Mouse (Mus musculus) left cerebral cortex, adult 2 months (tissue): ENCODE data around the gene Nrxn3. TPM values are rescaled to one million over a fixed set of nuclear protein-coding genes. Genes with fewer than 3 reads are reported as not detected.

ENCODE experiments used
- DNase-seq, 2 experiments: peaks; one replicate each; pipeline ENCODE4 v3.0.0; 2021 to 2022; ENCODE audit warnings: low spot score in 2 of 2, mixed read lengths in 1 of 2; ENCODE audit errors: extremely low spot score in 1 of 2
- H3K27ac ChIP-seq: fragments of 200-600 bp; 2 replicates; pipeline ENCODE4 v1.8.1; 2022
- H3K4me3 ChIP-seq: fragments of 200-600 bp; 2 replicates; pipeline ENCODE4 v1.8.1; 2022
- CTCF ChIP-seq: fragments of 200-600 bp; IDR thresholded peaks from 2 replicates; pipeline ENCODE4 v1.8.1; 2022; ENCODE audit warnings: antibody characterized with exemption, mild to moderate bottlenecking, moderate library complexity
- intact Hi-C: fragments of 180-260 bp; cut with DNase I; formaldehyde crosslinking; loops from one replicate; pipeline ENCODE4 v1.15.1; 2025
- total RNA-seq, 2 experiments: library from RNA; stranded (reverse); gene quantifications; 2 replicates each; pipeline ENCODE4 v1.2.3; 2021

Gene Nrxn3
- total RNA-seq, 2 experiments from 2014 or later = 250 to 274 TPM

DNA sequence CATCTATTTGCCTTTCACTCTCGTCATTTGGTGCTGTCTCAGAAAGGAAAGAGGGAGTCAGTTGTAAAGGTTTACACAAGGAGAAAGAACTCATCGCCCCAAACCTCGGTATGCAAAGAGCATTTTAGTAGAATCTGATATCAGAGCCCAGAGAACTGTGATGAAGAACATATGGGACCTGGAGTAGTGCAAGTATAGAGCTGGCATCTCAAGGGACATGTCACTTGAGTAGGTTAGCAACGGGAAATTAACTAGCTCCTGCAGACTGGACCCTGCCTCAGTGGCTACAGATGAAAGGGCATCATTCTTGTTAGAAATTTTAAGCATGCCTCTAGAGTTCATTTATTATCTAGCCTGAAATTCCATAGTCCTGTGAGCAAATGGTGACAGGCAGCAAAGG lies 1099.5 kb downstream of the Nrxn3 start:
- DNase-seq = no peak
- TF ChIP-seq CTCF = no peak
- no peak overlapping the region for H3K27ac ChIP-seq
- intact Hi-C loops = no loop called here
- no peak overlapping the region for H3K4me3 ChIP-seq

DNA sequence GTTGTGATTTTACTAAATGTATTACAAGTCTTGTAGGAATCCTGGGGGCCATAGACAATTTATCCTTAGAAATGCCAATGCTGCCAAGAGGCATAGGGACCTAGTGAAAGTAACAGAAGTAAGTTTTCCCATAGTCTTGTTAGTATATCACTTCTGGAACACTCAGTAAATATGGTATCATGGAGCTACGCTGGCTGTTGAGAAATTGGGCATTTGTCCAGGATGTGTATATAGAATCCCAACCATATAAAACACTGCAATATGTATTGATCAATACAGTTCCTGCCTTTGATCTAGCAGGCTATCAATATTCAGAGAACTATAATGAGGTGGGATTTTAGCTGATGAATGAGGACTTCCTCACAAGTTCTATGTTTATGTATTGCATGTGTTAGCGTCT lies 1107.3 kb downstream of the Nrxn3 start:
- TF ChIP-seq CTCF = no peak
- H3K4me3 ChIP-seq = no peak overlapping the region
- no peak for DNase-seq
- intact Hi-C loops = no loop called here
- no peak overlapping the region for H3K27ac ChIP-seq

GRCm38 (mm10) chr12:89830350-89830749 lies 1107.7 kb downstream of the Nrxn3 start:
- no peak for DNase-seq
- TF ChIP-seq CTCF = no peak
- H3K27ac ChIP-seq = no peak overlapping the region
- H3K4me3 ChIP-seq = no peak overlapping the region
- intact Hi-C loops = no loop called here

DNA sequence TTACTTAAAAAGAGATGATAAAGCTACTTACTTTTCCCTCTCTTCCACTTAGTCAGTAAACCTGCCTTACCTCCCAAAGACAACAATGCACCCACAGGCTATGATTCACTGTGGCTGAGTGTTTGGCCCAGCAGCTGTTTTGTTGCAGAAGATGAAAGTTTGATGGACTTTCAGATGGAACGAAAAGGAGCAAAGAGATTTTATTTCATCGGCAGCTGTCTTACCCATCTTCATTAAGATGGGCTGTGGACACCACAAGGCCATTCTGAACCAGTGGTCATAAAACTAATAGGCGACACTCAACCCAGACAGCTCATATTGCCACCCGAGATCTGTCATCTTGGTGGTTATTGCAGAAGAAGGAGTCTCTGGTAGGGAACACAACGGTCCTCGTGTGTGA lies 1108.6 kb downstream of the Nrxn3 start:
- intact Hi-C loops = no loop called here
- no peak for TF ChIP-seq CTCF
- no peak overlapping the region for H3K27ac ChIP-seq
- H3K4me3 ChIP-seq = no peak overlapping the region
- DNase-seq = no peak

DNA sequence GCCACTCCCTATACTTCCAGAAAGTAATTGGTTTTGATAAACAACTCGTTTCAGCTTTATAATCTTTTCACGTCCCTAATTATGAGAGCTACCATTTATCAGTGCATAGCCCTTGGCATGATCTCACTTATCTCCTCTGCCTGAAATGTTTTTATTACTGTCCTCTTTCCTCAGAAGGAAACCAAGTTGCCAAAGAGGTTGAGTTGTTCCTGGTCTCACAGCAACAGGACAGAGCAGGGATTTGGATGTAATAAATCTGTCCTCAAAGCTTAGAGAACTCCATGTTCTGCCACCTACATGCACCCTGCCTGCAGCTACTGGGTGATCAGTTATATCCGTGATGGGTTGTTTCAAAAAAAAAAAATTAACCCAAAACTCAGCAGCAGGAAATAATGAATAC lies 1113.6 kb downstream of the Nrxn3 start:
- DNase-seq = no peak
- TF ChIP-seq CTCF = no peak
- Histone ChIP-seq H3K27ac (no peak overlapping the region), H3K4me3 (no peak overlapping the region)
- intact Hi-C loops = no loop called here

- TF ChIP-seq CTCF = no peak
- Histone ChIP-seq H3K27ac (no peak overlapping the region), H3K4me3 (no peak overlapping the region)
- intact Hi-C loops = no loop called here
- no peak for DNase-seq
Measured at GRCm38 (mm10) chr12:89842861-89843260, 1120.2 kb downstream of the Nrxn3 start.

DNA sequence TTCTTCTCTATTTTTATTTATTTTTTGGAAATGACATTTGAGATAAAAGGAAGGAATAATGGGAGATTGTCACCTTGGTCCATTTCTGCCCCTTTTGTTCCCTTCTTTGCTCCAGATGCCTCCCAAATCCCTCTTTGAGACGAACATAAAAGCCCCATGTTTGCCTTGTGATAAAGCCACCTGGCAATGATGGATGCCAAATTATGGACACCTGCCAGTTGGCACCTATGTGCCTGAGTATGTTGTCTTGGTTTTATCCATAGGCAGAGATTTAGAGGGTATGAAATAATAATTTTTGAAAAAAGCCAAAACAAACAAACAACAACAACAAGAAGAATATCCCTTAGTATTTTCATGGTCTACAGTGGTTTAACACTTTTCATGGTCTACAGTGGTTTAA lies 1125.4 kb downstream of the Nrxn3 start:
- intact Hi-C loops = no loop called here
- DNase-seq = no peak
- no peak for TF ChIP-seq CTCF
- no peak overlapping the region for H3K27ac ChIP-seq
- H3K4me3 ChIP-seq = no peak overlapping the region

- no peak for DNase-seq
- no peak for TF ChIP-seq CTCF
- no peak overlapping the region for H3K4me3 ChIP-seq
- intact Hi-C loops = no loop called here
- no peak overlapping the region for H3K27ac ChIP-seq
Measured at GRCm38 (mm10) chr12:89854355-89854754, 1131.7 kb downstream of the Nrxn3 start.

- H3K4me3 ChIP-seq = no peak overlapping the region
- DNase-seq = no peak
- no peak for TF ChIP-seq CTCF
- no peak overlapping the region for H3K27ac ChIP-seq
- intact Hi-C loops = no loop called here
Measured at GRCm38 (mm10) chr12:89867124-89867523, 1144.4 kb downstream of the Nrxn3 start.

DNA sequence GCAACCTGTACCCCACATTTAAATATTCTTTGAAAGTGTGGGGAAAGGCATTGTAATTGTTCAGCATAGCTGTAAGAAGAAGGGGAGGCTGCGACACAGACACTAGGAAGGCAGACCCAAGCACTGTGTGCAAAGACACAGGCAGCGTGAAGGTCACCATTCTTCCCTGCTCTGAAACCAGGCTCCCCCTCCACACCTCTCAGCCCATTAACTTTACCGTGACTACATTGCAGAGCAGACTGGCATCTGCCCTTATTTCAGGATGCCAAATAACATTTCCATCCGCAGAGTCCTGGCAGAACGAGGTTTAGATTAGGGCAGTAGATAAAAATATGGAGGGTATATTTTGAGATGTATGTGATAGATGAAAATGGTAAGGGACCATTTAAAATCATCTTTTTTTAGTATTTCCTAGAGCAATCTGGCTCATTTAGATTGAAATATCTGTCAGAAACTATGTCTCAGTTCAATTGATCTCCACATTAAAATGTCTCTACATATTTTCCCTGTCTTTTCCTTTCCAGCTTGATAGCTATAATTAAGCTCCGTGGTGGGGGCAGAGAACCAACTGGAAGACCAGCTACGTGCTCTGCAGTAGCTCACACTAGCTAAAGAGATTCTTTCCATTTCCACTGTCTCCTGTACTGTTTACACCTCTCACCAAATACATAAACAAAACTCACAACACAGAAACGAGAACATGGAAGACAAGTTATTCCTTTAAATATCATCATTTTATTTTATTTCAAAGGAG lies 1160.1 kb downstream of the Nrxn3 start:
- H3K27ac ChIP-seq = no peak overlapping the region
- intact Hi-C loops = no loop called here
- no peak for TF ChIP-seq CTCF
- DNase-seq = no peak
- H3K4me3 ChIP-seq = no peak overlapping the region

DNA sequence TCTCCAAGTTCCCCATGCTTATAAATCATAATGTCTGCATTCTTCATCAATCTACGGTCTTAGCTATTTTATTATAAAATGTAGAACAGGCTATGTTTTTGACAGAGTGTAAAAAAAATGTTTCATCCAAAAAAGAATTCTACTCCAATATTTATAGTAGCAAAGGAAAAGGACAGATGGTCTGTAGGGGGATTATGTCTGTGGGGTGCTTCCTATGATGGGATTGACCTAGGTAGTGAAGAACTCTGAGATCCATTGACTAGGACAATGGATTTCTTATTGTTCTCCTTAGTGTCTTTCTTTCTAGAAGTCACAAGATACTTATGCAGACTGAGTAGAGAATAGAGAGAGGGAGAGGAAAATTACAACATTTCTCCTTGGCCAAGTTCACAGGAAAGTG lies 1161.9 kb downstream of the Nrxn3 start:
- DNase-seq = no peak
- no peak for TF ChIP-seq CTCF
- no peak overlapping the region for H3K4me3 ChIP-seq
- intact Hi-C loops = no loop called here
- no peak overlapping the region for H3K27ac ChIP-seq

DNA sequence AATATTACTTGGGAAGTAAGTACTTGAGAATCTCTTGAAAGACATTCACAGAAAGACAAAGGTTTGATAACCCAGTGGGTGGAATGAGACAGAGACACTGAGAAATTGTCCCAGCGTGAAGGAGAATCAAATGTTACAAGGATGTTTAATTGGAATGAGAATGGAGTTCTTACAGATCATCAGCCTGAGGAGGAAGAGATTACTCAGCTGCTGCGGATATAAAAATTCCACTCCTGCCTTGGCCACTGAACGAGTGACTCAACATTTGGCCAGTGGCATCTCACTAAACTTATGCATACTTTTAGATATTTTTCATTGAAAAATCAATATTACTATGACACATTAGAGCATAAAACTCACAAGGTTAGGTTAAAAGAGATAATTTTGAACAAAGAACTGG lies 1166.0 kb downstream of the Nrxn3 start:
- DNase-seq = no peak
- intact Hi-C loops = no loop called here
- H3K4me3 ChIP-seq = no peak overlapping the region
- TF ChIP-seq CTCF = no peak
- H3K27ac ChIP-seq = no peak overlapping the region

DNA sequence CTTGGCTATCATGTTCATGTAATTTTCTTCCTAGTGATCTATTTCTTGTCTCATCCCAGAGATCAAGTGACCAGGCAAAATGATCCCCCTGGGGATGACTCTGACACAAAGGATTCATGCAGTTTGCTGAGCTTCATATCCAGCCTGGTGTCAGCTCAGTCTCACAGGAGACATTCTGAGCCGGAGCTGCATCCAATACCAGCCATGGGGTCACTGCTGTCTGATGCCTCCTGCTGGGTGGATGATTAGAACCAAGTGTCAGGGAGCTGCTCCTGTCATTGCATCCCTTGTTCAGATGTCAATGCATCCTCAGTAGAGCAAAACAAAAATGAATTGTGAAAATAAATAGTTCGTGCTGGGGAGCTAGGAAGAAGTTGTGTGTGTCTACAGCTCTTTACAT lies 1174.2 kb downstream of the Nrxn3 start:
- no peak overlapping the region for H3K27ac ChIP-seq
- H3K4me3 ChIP-seq = no peak overlapping the region
- no peak for DNase-seq
- intact Hi-C loops = no loop called here
- TF ChIP-seq CTCF = no peak
